Comparison of ENCODE assay signal across 9 mouse cellular contexts in the genomic region with DNA sequence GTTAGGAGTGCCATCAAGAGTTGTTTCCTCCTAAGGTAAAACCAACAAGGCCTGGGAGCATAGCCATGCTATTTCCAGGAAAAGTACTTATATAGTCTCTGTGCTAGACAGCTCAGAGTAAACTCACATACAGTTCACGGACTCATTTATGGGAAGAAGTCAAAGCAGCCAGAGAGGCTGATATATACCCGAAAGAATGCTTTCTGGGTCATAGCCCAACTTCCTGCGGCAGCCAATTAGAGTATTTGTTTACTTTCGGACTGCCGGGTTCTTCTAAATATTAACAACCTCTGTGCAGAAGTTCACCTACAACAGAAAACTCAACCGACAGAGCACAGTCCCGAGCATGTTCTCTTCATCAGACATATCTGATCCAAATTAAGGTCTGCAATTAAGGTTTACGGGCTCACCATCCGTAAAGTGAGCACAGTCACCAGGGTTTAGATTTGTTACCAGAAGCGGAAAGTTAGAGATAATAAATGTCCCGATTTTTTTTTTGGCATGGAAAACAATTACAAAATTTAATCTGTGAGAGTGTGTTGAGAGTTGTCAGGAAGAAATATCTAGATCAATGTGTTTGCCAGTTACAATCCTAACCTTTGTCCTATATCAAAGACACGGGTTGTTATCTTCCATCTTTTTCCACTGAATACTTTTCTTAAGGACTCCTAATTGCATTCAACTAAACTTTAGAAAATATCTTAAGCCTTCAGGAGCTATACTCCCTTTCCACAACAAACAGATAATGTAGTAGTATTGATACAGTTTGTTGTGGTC.
DNase-seq lines count a peak whose midpoint lies in the region.
"Had no signal": no experiment of that assay in that cellular context is flagged by ENCODE, and none has a peak within 500 bp of the region (broad histone marks: within the 10 kb centered on the region; RNA-seq: fewer than 3 reads in every experiment).

No protein-coding gene starts in this region.

- DNase-seq in urinary bladder, postnatal 14 days (ENCODE audit: low spot score) = peak; percentile 44
- DNase-seq in urinary bladder, postnatal 10 days (ENCODE audit: low spot score) = no peak
- DNase-seq in kidney, adult 8-10 months = peak; percentile 30 to 45
- DNase-seq in lung, postnatal 10 days = peak; percentile 52
- DNase-seq in ovary, adult 18-20 months (ENCODE audit: low spot score) = no peak
- DNase-seq in thymus, postnatal 10 days (ENCODE audit: low spot score in 2 of 2) = no peak
- no peak for DNase-seq in layer of hippocampus, postnatal 36 days
- DNase-seq: cerebellum, adult 18-20 months; midbrain, embryonic 14.5 days had no signal

Comparison
In these comparisons a context has a peak if more than half of its experiments do, and no peak if none do; other contexts are left out.
1. DNase-seq: peak in urinary bladder, postnatal 14 days (single experiment), kidney, adult 8-10 months (2 of 2) and lung, postnatal 10 days (single experiment); none in urinary bladder, postnatal 10 days (single experiment), ovary, adult 18-20 months (single experiment), thymus, postnatal 10 days (0 of 2) and layer of hippocampus, postnatal 36 days (0 of 2).